Mouse (Mus musculus) heart, embryonic 13.5 days (tissue): ENCODE results near the gene Zfp296. TPM values are rescaled to one million over a fixed set of nuclear protein-coding genes. Genes with fewer than 3 reads are reported as not detected.
"Not testable (repeated sequence)": the region's sequence is repeated elsewhere in the genome, so short reads cannot be mapped to it uniquely, and the experiment has no call there.

Source experiments
- ATAC-seq: fragments of 200-750 bp; cut with Nextera tagmentation; 2 replicates; pipeline ENCODE4 v1.8.0; 2017; ENCODE audit warnings: moderate TSS enrichment; ENCODE audit not compliant: insufficient number of reproducible peaks, low FRiP score, low TSS enrichment; ENCODE audit errors: extremely low read depth
- H3K27ac ChIP-seq: fragments of 300-500 bp; sonication (generic); replicated peaks from 2 replicates; pipeline ENCODE4 v1.5.1; 2015; ENCODE audit warnings: moderate library complexity, mild to moderate bottlenecking, inconsistent platforms
- H3K27me3 ChIP-seq: fragments of 300-500 bp; sonication (generic); replicated peaks from 2 replicates; pipeline ENCODE4 v1.6.1; 2015; ENCODE audit warnings: mild to moderate bottlenecking, inconsistent platforms
- H3K36me3 ChIP-seq: fragments of 300-500 bp; sonication (generic); 2 replicates; pipeline ENCODE4 v1.6.1; 2015; ENCODE audit warnings: mild to moderate bottlenecking, inconsistent platforms
- H3K4me1 ChIP-seq: fragments of 300-500 bp; sonication (generic); 2 replicates; pipeline ENCODE4 v1.6.1; 2015; ENCODE audit warnings: inconsistent platforms
- H3K4me2 ChIP-seq: fragments of 300-500 bp; sonication (generic); 2 replicates; pipeline ENCODE4 v1.6.1; 2015; ENCODE audit warnings: inconsistent platforms, mild to moderate bottlenecking, moderate library complexity
- H3K4me3 ChIP-seq: fragments of 300-500 bp; sonication (generic); 2 replicates; pipeline ENCODE4 v1.5.1; 2015; ENCODE audit warnings: moderate library complexity, mild to moderate bottlenecking, inconsistent platforms
- H3K9ac ChIP-seq: fragments of 300-500 bp; sonication (generic); 2 replicates; pipeline ENCODE4 v1.6.1; 2015; ENCODE audit warnings: inconsistent platforms, mild to moderate bottlenecking, moderate library complexity
- H3K9me3 ChIP-seq: fragments of 300-500 bp; sonication (generic); 2 replicates; pipeline ENCODE4 v1.6.1; 2016; ENCODE audit warnings: inconsistent platforms
- WGBS: fragments of 180-500 bp; shearing (Covaris S2); methylation state at CpG from one replicate; pipeline ENCODE4 v1.1.7; 2015; ENCODE audit warnings: mixed read lengths; 5-methylcytosine and 5-hydroxymethylcytosine counted together
- polyA plus RNA-seq: library from polyadenylated mRNA; unstranded; fragments of >200 nt; fragmentation: Nextera tagmentation; extraction: Ambion mirVana; gene quantifications from 2 replicates; pipeline ENCODE4 v1.2.1, GENCODE M21; 2015

The Zfp296 gene
- polyA plus RNA-seq, 1 experiment from 2014 or later: 0.12 TPM

DNA sequence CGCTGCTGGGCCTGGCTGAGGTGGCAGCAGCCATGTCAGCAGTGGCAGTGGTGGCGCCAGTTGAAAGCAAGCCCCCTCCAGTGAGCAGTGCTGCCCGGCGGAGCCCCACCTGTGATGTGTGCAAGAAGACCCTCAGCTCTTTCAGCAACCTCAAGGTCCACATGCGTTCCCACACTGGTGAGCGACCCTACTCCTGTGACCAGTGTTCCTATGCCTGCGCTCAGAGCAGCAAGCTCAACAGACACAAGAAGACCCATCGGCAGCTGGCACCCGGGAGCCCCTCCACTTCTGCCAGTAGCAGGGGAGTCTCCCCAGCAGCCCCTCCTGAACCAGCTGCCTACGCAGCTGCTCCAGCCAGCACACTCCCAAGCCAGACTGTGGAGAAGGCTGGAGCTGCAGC, 2.7 kb downstream of the Zfp296 start:
- peaks cover 18% of the 10 kb centered on the region for H3K4me1 ChIP-seq
- peaks cover 51% of the 10 kb centered on the region for H3K36me3 ChIP-seq
- no peaks in the 10 kb centered on the region for H3K9me3 ChIP-seq
- no peak overlapping the region for H3K4me3 ChIP-seq
- H3K4me2 ChIP-seq: no peak overlapping the region
- H3K27ac ChIP-seq: no peak overlapping the region
- WGBS: 82% methylated on average over 10 of the region's 10 CpGs
- H3K9ac ChIP-seq: no peak overlapping the region
- peaks cover 47% of the 10 kb centered on the region for H3K27me3 ChIP-seq
- ATAC-seq: no peak

- ATAC-seq: no peak
- H3K27ac ChIP-seq: no peak overlapping the region
- no peak overlapping the region for H3K4me3 ChIP-seq
- no peak overlapping the region for H3K9ac ChIP-seq
- peaks cover 60% of the 10 kb centered on the region for H3K36me3 ChIP-seq
- H3K27me3 ChIP-seq: peaks cover 38% of the 10 kb centered on the region
- peaks cover 22% of the 10 kb centered on the region for H3K4me1 ChIP-seq
- H3K9me3 ChIP-seq: no peaks in the 10 kb centered on the region
- no peak overlapping the region for H3K4me2 ChIP-seq
- 75% methylated on average over 8 of the region's 8 CpGs for WGBS
These were observed 3.5 kb downstream of the Zfp296 start for GRCm38 (mm10) chr7:19580634-19581033.

- Histone ChIP-seq H3K9ac (0 out of 2 replicates have a peak overlapping the region, but pooled peaks have one; percentile 37), H3K36me3 (peaks cover 97% of the 10 kb centered on the region), H3K27ac (0 out of 2 replicates have a peak overlapping the region, but pooled peaks have one; percentile 20), H3K9me3 (no peaks in the 10 kb centered on the region), H3K4me1 (peaks cover 12% of the 10 kb centered on the region), H3K4me3 (no peak overlapping the region), H3K4me2 (peak overlapping the region; percentile 28; the same call in 1 of the 2 replicates), H3K27me3 (no peaks in the 10 kb centered on the region)
- ATAC-seq: no peak
- 67% methylated on average over 46 of the region's 46 CpGs for WGBS
These were observed 9.2 kb downstream of the Zfp296 start for GRCm38 (mm10) chr7:19586269-19586668.

GRCm38 (mm10) chr7:19589207-19589606, 12.1 kb downstream of the Zfp296 start:
- Histone ChIP-seq H3K9ac (no peak overlapping the region), H3K4me2 (no peak overlapping the region), H3K4me1 (peaks cover 12% of the 10 kb centered on the region), H3K4me3 (no peak overlapping the region), H3K27ac (no peak overlapping the region), H3K9me3 (no peaks in the 10 kb centered on the region), H3K27me3 (no peaks in the 10 kb centered on the region), H3K36me3 (peaks cover 98% of the 10 kb centered on the region)
- 48% methylated on average over 3 of the region's 3 CpGs for WGBS
- no peak for ATAC-seq

DNA sequence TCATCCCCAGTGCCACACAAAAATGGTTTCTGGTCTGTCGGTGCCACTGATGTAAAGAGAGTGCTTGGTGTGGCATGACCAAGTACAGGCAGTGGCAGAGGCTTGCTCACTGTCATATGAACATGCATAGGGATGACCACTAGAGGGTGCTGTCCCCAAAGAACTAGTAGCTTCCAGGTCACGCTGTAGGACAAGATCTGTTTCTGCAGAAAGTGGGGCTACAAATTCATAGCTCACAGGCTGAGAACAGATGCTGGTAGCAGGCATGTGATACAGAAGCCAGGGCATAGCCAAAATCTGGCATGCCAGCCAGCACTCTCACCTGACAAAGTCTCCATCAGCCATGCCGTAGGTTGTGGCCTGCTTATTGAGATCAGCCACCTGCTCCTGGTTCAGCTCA, 12.8 kb downstream of the Zfp296 start:
- H3K9ac ChIP-seq: no peak overlapping the region
- H3K27me3 ChIP-seq: no peaks in the 10 kb centered on the region
- no peak overlapping the region for H3K4me2 ChIP-seq
- no peak overlapping the region for H3K27ac ChIP-seq
- H3K9me3 ChIP-seq: no peaks in the 10 kb centered on the region
- 64% methylated on average over 3 of the region's 3 CpGs for WGBS
- H3K4me1 ChIP-seq: peaks cover 12% of the 10 kb centered on the region
- no peak for ATAC-seq
- H3K36me3 ChIP-seq: peaks cover 98% of the 10 kb centered on the region
- no peak overlapping the region for H3K4me3 ChIP-seq

DNA sequence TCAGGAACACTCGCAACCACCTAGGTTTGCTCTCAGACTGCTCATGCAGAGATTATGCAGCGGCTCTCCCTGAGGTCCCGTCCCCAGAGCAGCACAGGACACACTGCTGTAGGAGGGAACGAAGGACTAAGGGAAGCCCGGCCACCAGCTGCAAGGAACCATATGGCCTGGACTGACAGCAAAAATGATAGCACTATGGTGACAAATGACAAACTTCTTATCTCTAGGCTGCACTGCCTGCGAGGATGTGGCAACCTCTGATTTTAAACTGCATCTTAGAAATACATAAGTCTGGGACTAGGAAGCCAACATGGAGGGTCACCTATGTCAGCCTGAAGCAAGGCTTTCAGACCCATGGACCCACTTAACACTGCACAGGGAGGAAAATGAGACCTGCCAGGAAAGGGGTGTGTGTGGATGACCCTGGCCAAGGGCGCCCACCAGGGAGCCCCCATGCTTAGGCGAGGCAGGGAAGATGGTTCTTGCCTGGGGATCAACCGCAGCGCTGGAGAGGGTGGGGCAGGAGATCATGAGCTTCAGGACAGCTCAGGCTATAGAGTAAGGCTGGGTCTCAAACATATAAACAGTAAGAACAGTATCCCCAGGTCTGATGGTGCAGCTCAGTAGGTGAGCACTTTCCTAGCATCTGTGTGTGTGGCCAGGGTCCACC, 16.1 kb downstream of the Zfp296 start:
- Histone ChIP-seq H3K4me1 (no peaks in the 10 kb centered on the region), H3K36me3 (peaks cover 99% of the 10 kb centered on the region), H3K9ac (no peak overlapping the region), H3K4me2 (no peak overlapping the region), H3K27me3 (no peaks in the 10 kb centered on the region), H3K4me3 (no peak overlapping the region), H3K9me3 (no peaks in the 10 kb centered on the region), H3K27ac (no peak overlapping the region)
- ATAC-seq: no peak
- 71% methylated on average over 10 of the region's 10 CpGs for WGBS

GRCm38 (mm10) chr7:19600562-19600961, 23.5 kb downstream of the Zfp296 start:
- Histone ChIP-seq H3K9me3 (no peaks in the 10 kb centered on the region), H3K4me3 (no peak overlapping the region), H3K36me3 (peaks cover 74% of the 10 kb centered on the region), H3K27me3 (no peaks in the 10 kb centered on the region), H3K4me2 (no peak overlapping the region), H3K4me1 (peaks cover 33% of the 10 kb centered on the region), H3K9ac (0 out of 2 replicates have a peak overlapping the region, but pooled peaks have one; percentile 7), H3K27ac (no peak overlapping the region)
- whole genome bisulfite sequencing: 59% methylated on average over 5 of the region's 5 CpGs
- no peak for ATAC-seq

DNA sequence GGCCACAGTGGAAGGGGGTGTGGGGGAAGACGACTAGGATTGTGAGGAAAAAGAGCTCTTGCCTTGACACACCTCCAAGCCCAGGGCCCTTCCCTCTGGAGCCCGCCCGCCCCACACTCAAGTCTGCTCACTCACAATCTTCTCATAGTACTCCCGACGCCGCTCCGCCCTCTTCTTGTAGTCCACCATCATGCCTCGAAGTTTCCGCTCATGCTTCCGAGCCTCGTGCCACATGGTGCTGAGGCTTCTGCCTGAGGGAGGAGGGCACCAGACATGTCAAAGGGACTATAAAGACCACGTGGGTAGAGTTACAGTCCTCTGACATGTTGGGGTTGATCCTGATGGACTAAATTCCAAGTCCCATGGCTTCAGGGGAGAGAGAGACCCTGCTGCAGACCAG, 26.0 kb downstream of the Zfp296 start:
- 77% methylated on average over 12 of the region's 12 CpGs for WGBS
- peak overlapping the region; percentile 84 for H3K4me2 ChIP-seq

GRCm38 (mm10) chr7:19603849-19604605, 26.9 kb downstream of the Zfp296 start, which contains the start of gene Clasrp:
Clasrp (minus strand) TSS chr7:19604486.
- Histone ChIP-seq H3K9me3 (no peaks in the 10 kb centered on the region), H3K4me1 (peaks cover 33% of the 10 kb centered on the region), H3K9ac (peak within 1 kb of the TSS; percentile 98), H3K4me3 (peak within 1 kb of the TSS; percentile 91), H3K27ac (peak within 1 kb of the TSS; percentile 79), H3K27me3 (no peaks in the 10 kb centered on the region), H3K4me2 (peak within 1 kb of the TSS; percentile 84), H3K36me3 (peaks cover 40% of the 10 kb centered on the region)
- 1% methylated on average over 57 of the region's 57 CpGs for WGBS
- peak; percentile 86 for ATAC-seq

More for the DNA sequence above, 26.0 kb downstream of the Zfp296 start:
- Histone ChIP-seq H3K27ac (no peak overlapping the region), H3K9me3 (no peaks in the 10 kb centered on the region), H3K9ac (peak overlapping the region; percentile 98), H3K36me3 (peaks cover 50% of the 10 kb centered on the region), H3K4me3 (peak overlapping the region; percentile 91), H3K4me1 (peaks cover 33% of the 10 kb centered on the region), H3K27me3 (no peaks in the 10 kb centered on the region)
- ATAC-seq: no peak

GRCm38 (mm10) chr7:19604606-19605214, 27.6 kb downstream of the Zfp296 start:
- ATAC-seq, H3K27ac ChIP-seq, H3K9me3 ChIP-seq, H3K27me3 ChIP-seq: not testable (repeated sequence)
- Histone ChIP-seq H3K36me3 (peaks cover 33% of the 10 kb centered on the region), H3K4me1 (peaks cover 33% of the 10 kb centered on the region), H3K9ac (peak overlapping the region; percentile 98), H3K4me3 (peak overlapping the region; percentile 91), H3K4me2 (peak overlapping the region; percentile 84)
- 57% methylated on average over 10 of the region's 10 CpGs for WGBS

DNA sequence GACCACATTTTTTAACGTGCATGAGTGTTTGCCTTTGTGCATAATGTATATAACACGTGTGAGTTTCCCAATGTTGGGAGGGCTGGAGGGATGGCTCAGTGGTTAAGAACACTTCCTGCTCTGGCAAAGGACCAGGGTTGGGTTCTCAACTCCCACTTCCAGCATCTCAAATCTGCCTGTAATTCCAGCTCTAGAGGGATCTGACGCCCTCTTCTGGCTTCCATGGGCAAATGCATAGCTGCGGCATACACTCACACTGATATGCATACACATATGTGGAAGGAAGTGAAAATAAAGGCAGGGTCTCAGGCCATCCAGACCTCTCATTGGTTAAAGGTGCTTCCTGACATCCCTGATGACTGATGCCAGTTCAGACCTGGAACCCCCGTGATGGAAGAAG, 30.2 kb downstream of the Zfp296 start:
- ATAC-seq: no peak
- Histone ChIP-seq H3K4me2 (no peak overlapping the region), H3K4me3 (no peak overlapping the region), H3K36me3 (peaks cover 27% of the 10 kb centered on the region), H3K4me1 (peaks cover 16% of the 10 kb centered on the region), H3K27ac (no peak overlapping the region), H3K27me3 (no peaks in the 10 kb centered on the region), H3K9ac (no peak overlapping the region), H3K9me3 (no peaks in the 10 kb centered on the region)
- 76% methylated on average over 5 of the region's 5 CpGs for WGBS
